Mouse (Mus musculus): ENCODE data around the gene Vash2.

GRCm38 (mm10) chr1:190944109-190944760 lies 34.9 kb downstream of the Vash2 start:
- TF ChIP-seq CTCF (IDR thresholded peaks at IDR 0.05; ENCODE audit: control insufficient read depth, insufficient read depth, low read length) (peak; percentile 82), POLR2A (IDR thresholded peaks at IDR 0.05; ENCODE audit: borderline replicate concordance, control insufficient read depth, low read depth, low read length) (no peak)

All from bone marrow, adult 2 months (tissue).